Comparison of ENCODE assay signal across 8 mouse cellular contexts in the genomic region with DNA sequence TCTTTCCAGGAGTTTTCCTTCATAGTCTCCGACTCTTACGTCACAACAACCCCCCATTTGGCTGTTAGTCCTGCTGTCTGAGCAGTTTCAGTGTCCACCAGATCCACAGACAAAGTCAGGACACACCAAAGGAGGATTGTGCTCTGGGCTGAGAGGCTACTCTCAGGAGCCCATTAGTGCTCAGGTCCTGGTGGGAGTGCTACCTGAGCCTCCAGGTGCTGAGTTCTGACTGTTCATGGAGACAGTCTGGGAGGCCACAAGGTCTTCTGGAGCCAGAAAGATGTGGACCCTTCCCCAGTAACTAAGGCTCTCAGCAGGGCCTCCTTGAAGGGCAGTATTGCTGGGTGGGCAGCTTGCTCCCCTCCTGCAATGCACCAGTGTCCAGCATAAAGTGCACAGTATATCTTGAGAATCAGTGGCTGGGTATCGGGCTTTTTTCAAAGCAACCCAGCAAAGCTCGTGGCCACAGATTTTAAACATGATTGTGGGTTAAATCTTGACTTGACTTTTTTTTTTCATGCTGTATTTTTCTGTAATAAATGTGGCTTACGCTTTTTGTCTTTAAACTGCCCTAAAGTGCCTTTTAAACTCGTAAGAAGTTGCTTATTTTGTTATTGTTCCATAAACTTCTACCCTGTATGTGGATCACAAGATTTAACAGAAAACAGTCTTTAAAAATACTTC. TPM values are rescaled to one million over a fixed set of nuclear protein-coding genes. Genes with fewer than 3 reads are reported as not detected.
DNase-seq lines count a peak whose midpoint lies in the region; ATAC-seq and TF ChIP-seq lines count a peak whose summit lies in the region.

No protein-coding gene starts in this region.

- DNase-seq in heart, embryonic 10.5 days (ENCODE audit: low spot score) = no peak
- no peak for DNase-seq in heart, adult 2 months
- no peak for DNase-seq in midbrain, embryonic 10.5 days (ENCODE audit: low spot score)
- no peak for DNase-seq in layer of hippocampus, postnatal 25 days (ENCODE audit: extremely low spot score in 1 of 2, low spot score in 1 of 2)
- DNase-seq in gastrocnemius, postnatal 14 days = no peak

- TF ChIP-seq EP300 in heart, adult 2 months (IDR thresholded peaks at IDR 0.05; ENCODE audit: insufficient read depth, low read depth, low read length) = no peak

- no peak for ATAC-seq in midbrain, embryonic 13.5 days
- no peak for ATAC-seq in intestine, postnatal 0 days
- no peak for ATAC-seq in neural tube, embryonic 15.5 days (ENCODE audit: low FRiP score)

- WGBS in heart, embryonic 10.5 days = 72% methylated on average over 6 of the region's 6 CpGs
- 76% methylated on average over 6 of the region's 6 CpGs for WGBS in heart, adult 2 months
- WGBS in midbrain, embryonic 10.5 days = 78% methylated on average over 6 of the region's 6 CpGs
- WGBS in midbrain, embryonic 13.5 days = 79% methylated on average over 6 of the region's 6 CpGs
- WGBS in intestine, postnatal 0 days = 46% methylated on average over 6 of the region's 6 CpGs
- 52% methylated on average over 6 of the region's 6 CpGs for WGBS in neural tube, embryonic 15.5 days

- peak overlapping the region; percentile 59 for H3K27ac ChIP-seq in heart, embryonic 10.5 days
- H3K27ac ChIP-seq in heart, adult 2 months = no peak overlapping the region
- H3K27ac ChIP-seq in midbrain, embryonic 10.5 days (replicated peaks) = peak overlapping the region; percentile 83
- no peak overlapping the region for H3K27ac ChIP-seq in midbrain, embryonic 13.5 days
- H3K27ac ChIP-seq in intestine, postnatal 0 days (ENCODE audit: low read depth, low read length) = no peak overlapping the region; the same call in 1 of the 2 replicates
- H3K27ac ChIP-seq in neural tube, embryonic 15.5 days (replicated peaks) = no peak overlapping the region

- no peak overlapping the region for H3K4me3 ChIP-seq in heart, embryonic 10.5 days
- no peak overlapping the region for H3K4me3 ChIP-seq in heart, adult 2 months
- H3K4me3 ChIP-seq in midbrain, embryonic 10.5 days = no peak overlapping the region
- no peak overlapping the region for H3K4me3 ChIP-seq in midbrain, embryonic 13.5 days (replicated peaks)
- H3K4me3 ChIP-seq in intestine, postnatal 0 days (ENCODE audit: low read depth, low read length) = no peak overlapping the region
- no peak overlapping the region for H3K4me3 ChIP-seq in neural tube, embryonic 15.5 days (replicated peaks)

- no peak overlapping the region for H3K9ac ChIP-seq in heart, adult 2 months (ENCODE audit: low read depth, low read length)
- no peak overlapping the region for H3K9ac ChIP-seq in midbrain, embryonic 13.5 days (replicated peaks)
- no peak overlapping the region for H3K9ac ChIP-seq in intestine, postnatal 0 days (ENCODE audit: low read depth, low read length)
- H3K9ac ChIP-seq in neural tube, embryonic 15.5 days (replicated peaks) = no peak overlapping the region

- no peak for TF ChIP-seq POLR2A in heart, adult 2 months (IDR thresholded peaks at IDR 0.05; ENCODE audit: insufficient read depth, low read depth, low read length)

- intact Hi-C loops in heart, adult 2 months (cut with DNase I) = no loop called here
- intact Hi-C loops in gastrocnemius, postnatal 14 days (cut with DNase I; ENCODE audit: low total_unique reads) = no loop called here

- no peaks in the 10 kb centered on the region for H3K36me3 ChIP-seq in heart, embryonic 10.5 days
- no peaks in the 10 kb centered on the region for H3K36me3 ChIP-seq in heart, adult 2 months (ENCODE audit: control insufficient read depth, insufficient read depth, low read length)
- H3K36me3 ChIP-seq in midbrain, embryonic 10.5 days = no peaks in the 10 kb centered on the region
- no peaks in the 10 kb centered on the region for H3K36me3 ChIP-seq in midbrain, embryonic 13.5 days
- H3K36me3 ChIP-seq in intestine, postnatal 0 days (ENCODE audit: control insufficient read depth, insufficient read depth) = no peaks in the 10 kb centered on the region
- no peaks in the 10 kb centered on the region for H3K36me3 ChIP-seq in neural tube, embryonic 15.5 days

- H3K79me2 ChIP-seq in heart, adult 2 months (replicated peaks; ENCODE audit: control insufficient read depth, insufficient read depth, low read length) = peaks cover 2% of the 10 kb centered on the region; the same call in 1 of the 2 replicates

- H3K4me2 ChIP-seq in midbrain, embryonic 13.5 days (replicated peaks) = no peak overlapping the region
- 0 out of 2 replicates have a peak overlapping the region, but pooled peaks have one; percentile 39 for H3K4me2 ChIP-seq in intestine, postnatal 0 days (replicated peaks; ENCODE audit: low read depth)
- H3K4me2 ChIP-seq in neural tube, embryonic 15.5 days = peak overlapping the region; percentile 35; the same call in 1 of the 2 replicates

- no peaks in the 10 kb centered on the region for H3K9me3 ChIP-seq in heart, embryonic 10.5 days
- H3K9me3 ChIP-seq in midbrain, embryonic 10.5 days (replicated peaks) = no peaks in the 10 kb centered on the region
- H3K9me3 ChIP-seq in midbrain, embryonic 13.5 days = no peaks in the 10 kb centered on the region
- H3K9me3 ChIP-seq in intestine, postnatal 0 days (ENCODE audit: control insufficient read depth) = no peaks in the 10 kb centered on the region
- no peaks in the 10 kb centered on the region for H3K9me3 ChIP-seq in neural tube, embryonic 15.5 days (replicated peaks)

- TF ChIP-seq CTCF in heart, adult 2 months (IDR thresholded peaks at IDR 0.05) = no peak
- TF ChIP-seq CTCF in intestine, postnatal 0 days (IDR thresholded peaks at IDR 0.05; ENCODE audit: low read depth) = no peak

- H3K4me1 ChIP-seq in heart, embryonic 10.5 days = peaks cover 49% of the 10 kb centered on the region
- H3K4me1 ChIP-seq in heart, adult 2 months (ENCODE audit: control insufficient read depth, insufficient read depth, low read length) = peaks cover 1% of the 10 kb centered on the region; the same call in 1 of the 2 replicates
- peaks cover 60% of the 10 kb centered on the region for H3K4me1 ChIP-seq in midbrain, embryonic 10.5 days
- H3K4me1 ChIP-seq in midbrain, embryonic 13.5 days (replicated peaks) = peaks cover 14% of the 10 kb centered on the region
- H3K4me1 ChIP-seq in intestine, postnatal 0 days (replicated peaks; ENCODE audit: control insufficient read depth, insufficient read depth, low read length) = peaks cover 9% of the 10 kb centered on the region
- H3K4me1 ChIP-seq in neural tube, embryonic 15.5 days = peaks cover 39% of the 10 kb centered on the region

- H3K27me3 ChIP-seq in heart, embryonic 10.5 days (ENCODE audit: insufficient read depth, poor library complexity, severe bottlenecking) = no peaks in the 10 kb centered on the region
- no peaks in the 10 kb centered on the region for H3K27me3 ChIP-seq in heart, adult 2 months (ENCODE audit: control insufficient read depth, insufficient read depth, low read length)
- no peaks in the 10 kb centered on the region for H3K27me3 ChIP-seq in midbrain, embryonic 10.5 days (ENCODE audit: low read depth, poor library complexity, severe bottlenecking)
- no peaks in the 10 kb centered on the region for H3K27me3 ChIP-seq in midbrain, embryonic 13.5 days
- H3K27me3 ChIP-seq in intestine, postnatal 0 days (replicated peaks; ENCODE audit: control insufficient read depth, insufficient read depth, low read length) = no peaks in the 10 kb centered on the region
- H3K27me3 ChIP-seq in neural tube, embryonic 15.5 days (replicated peaks) = no peaks in the 10 kb centered on the region

RNA-seq across cellular contexts. Expression of gene Serinc5, which starts 25.5 kb away (rescaled TPM):
- polyA plus RNA-seq in heart, embryonic 10.5 days (2016; fragmentation: Nextera tagmentation; extraction: Ambion mirVana) = 14.7 and 15.4 TPM in 2 replicates
- total RNA-seq in heart, adult 2 months (2021) = 10 to 100 TPM; 12.0 to 12.4 TPM
- 10.3 and 15.3 TPM in 2 replicates for polyA plus RNA-seq in heart, adult 2 months (2012; rRNA removed)
- polyA plus RNA-seq in midbrain, embryonic 10.5 days (2016; fragmentation: Nextera tagmentation; extraction: Ambion mirVana) = 10.6 and 11.1 TPM in 2 replicates
- 12.5 and 14.1 TPM in 2 replicates for polyA plus RNA-seq in midbrain, embryonic 13.5 days (2015; fragmentation: Nextera tagmentation; extraction: Ambion mirVana)
- polyA plus RNA-seq in intestine, postnatal 0 days (2015; fragmentation: Nextera tagmentation; extraction: Ambion mirVana) = 10.8 and 11.8 TPM in 2 replicates
- 16.1 and 16.6 TPM in 2 replicates for polyA plus RNA-seq in neural tube, embryonic 15.5 days (2015; fragmentation: Nextera tagmentation; extraction: Ambion mirVana)
- total RNA-seq in layer of hippocampus, postnatal 25 days (2021) = 10 to 100 TPM; 71.1 to 78.5 TPM
- 10 to 100 TPM; 11.7 to 15.2 TPM for total RNA-seq in gastrocnemius, postnatal 14 days (2021)

Comparison
In these comparisons a context has a peak if more than half of its experiments do, and no peak if none do; other contexts are left out.
1. H3K27ac ChIP-seq: peak in heart, embryonic 10.5 days (single experiment) and midbrain, embryonic 10.5 days (single experiment); none in heart, adult 2 months (single experiment), midbrain, embryonic 13.5 days (single experiment), intestine, postnatal 0 days (single experiment) and neural tube, embryonic 15.5 days (single experiment).